Mouse (Mus musculus): Measurements from ENCODE around the gene Pnpla1.

GRCm38 (mm10) chr17:28883941-28884516, 25.8 kb downstream of the Pnpla1 start:
- no peak for TF ChIP-seq CTCF (conservative IDR thresholded peaks at IDR 0.05 in 1 of 2, IDR thresholded peaks at IDR 0.05 in 1 of 2; ENCODE audit: low read depth in 2 of 2, low read length in 2 of 2)
- TF ChIP-seq POLR2A (IDR thresholded peaks at IDR 0.05; ENCODE audit: low read depth, low read length), result no peak
- TF ChIP-seq E2F4 (IDR thresholded peaks at IDR 0.05; ENCODE audit: insufficient replicate concordance, low read depth, low read length), result no peak
- no peak for TF ChIP-seq ELF1 (IDR thresholded peaks at IDR 0.05; ENCODE audit: low read depth, low read length)
- no peak for TF ChIP-seq BHLHE40 (IDR thresholded peaks at IDR 0.05; ENCODE audit: low read depth, low read length)
- TF ChIP-seq ETS1 (conservative IDR thresholded peaks at IDR 0.05; ENCODE audit: low read depth, low read length), result no peak
- TF ChIP-seq CHD1 (IDR thresholded peaks at IDR 0.05; ENCODE audit: low read depth, low read length), result no peak
- no peak for TF ChIP-seq JUND (conservative IDR thresholded peaks at IDR 0.05; ENCODE audit: low read depth, low read length)
- TF ChIP-seq EP300 (IDR thresholded peaks at IDR 0.05; ENCODE audit: low read length), result no peak
- no peak for TF ChIP-seq ZNF384 (IDR thresholded peaks at IDR 0.05; ENCODE audit: low read depth, low read length)

All from CH12.LX (cell line).